In the genomic region with DNA sequence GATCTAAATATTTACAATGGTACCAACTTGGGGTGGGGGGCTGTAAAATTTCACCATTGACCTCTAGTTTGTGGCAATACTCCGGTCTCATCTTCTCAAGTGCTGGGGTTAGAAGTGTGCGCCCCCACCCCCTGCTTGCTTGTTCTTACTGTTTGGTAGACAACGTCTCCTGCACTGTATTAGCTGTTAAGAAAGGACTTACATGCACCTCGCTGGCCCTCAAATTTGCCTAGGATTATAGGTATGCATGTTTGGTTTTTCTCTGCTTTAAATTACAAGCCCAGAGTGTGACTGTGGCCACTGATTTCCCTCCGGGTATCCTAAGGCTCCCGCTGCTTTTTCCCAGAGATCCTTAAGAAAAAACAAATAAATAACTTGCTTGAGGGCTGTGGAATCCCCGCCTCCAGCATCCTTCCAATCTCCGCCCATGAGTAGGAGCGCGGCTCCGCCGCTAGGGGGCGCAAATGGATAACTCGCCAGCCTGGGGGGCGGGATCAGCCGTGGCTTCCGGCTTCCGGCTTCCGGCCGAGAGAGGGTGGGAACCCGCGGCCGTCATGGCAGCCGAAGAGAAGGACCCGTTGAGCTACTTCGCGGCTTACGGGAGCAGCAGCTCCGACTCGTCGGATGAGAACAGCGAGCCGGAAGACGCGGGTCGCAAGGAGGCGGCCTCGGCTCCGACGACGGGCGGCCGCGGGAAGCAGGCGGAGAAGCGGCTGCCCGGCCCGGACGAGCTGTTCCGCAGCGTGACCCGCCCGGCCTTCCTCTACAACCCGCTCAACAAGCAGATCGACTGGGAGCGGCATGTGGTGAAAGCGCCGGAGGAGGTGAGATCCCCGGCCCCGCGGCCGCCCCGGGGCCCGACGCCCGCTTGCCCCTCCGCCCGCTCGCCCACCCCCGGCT, we compare ENCODE assay signal across 8 mouse cellular contexts. TPM values are rescaled to one million over a fixed set of nuclear protein-coding genes. Genes with fewer than 3 reads are reported as not detected.
A peak's percentile ranks its signal among the peaks of the same experiment; 100 is the strongest.
DNase-seq lines count a peak whose midpoint lies in the region; ATAC-seq and TF ChIP-seq lines count a peak whose summit lies in the region.

2410004B18Rik (plus strand) TSS at position 510 of the 900 bp plus-strand sequence.

- peak within 1 kb of the TSS; percentile 97 for H3K9ac ChIP-seq in forebrain, embryonic 13.5 days
- H3K9ac ChIP-seq in liver, embryonic 16.5 days (ENCODE audit: low read depth, low read length) = peak within 1 kb of the TSS; percentile 88
- peak within 1 kb of the TSS; percentile 93 for H3K9ac ChIP-seq in neural tube, embryonic 12.5 days
- peak within 1 kb of the TSS; percentile 85 for H3K9ac ChIP-seq in stomach, postnatal 0 days (ENCODE audit: low read length)

- intact Hi-C loops in heart, postnatal 10 days (cut with DNase I) = loop anchor here (1.0 kb wide), 1 partner anchor 31 kb away; no protein-coding TSS in a partner anchor

- H3K4me3 ChIP-seq in forebrain, embryonic 13.5 days = peak within 1 kb of the TSS; percentile 98
- H3K4me3 ChIP-seq in liver, embryonic 16.5 days (ENCODE audit: low read depth, low read length) = peak within 1 kb of the TSS; percentile 88
- peak within 1 kb of the TSS; percentile 95 for H3K4me3 ChIP-seq in neural tube, embryonic 12.5 days
- peak within 1 kb of the TSS; percentile 88 for H3K4me3 ChIP-seq in stomach, postnatal 0 days (ENCODE audit: low read depth, low read length)

- H3K9me3 ChIP-seq in forebrain, embryonic 13.5 days (replicated peaks) = no peaks in the 10 kb centered on the region
- H3K9me3 ChIP-seq in liver, embryonic 16.5 days (replicated peaks; ENCODE audit: control insufficient read depth, low read length) = no peaks in the 10 kb centered on the region
- H3K9me3 ChIP-seq in neural tube, embryonic 12.5 days = no peaks in the 10 kb centered on the region
- no peaks in the 10 kb centered on the region for H3K9me3 ChIP-seq in stomach, postnatal 0 days (ENCODE audit: control insufficient read depth, low read length)

- H3K4me1 ChIP-seq in forebrain, embryonic 13.5 days = peaks cover 32% of the 10 kb centered on the region
- H3K4me1 ChIP-seq in liver, embryonic 16.5 days (ENCODE audit: control insufficient read depth, low read depth, low read length) = peaks cover 30% of the 10 kb centered on the region
- peaks cover 18% of the 10 kb centered on the region for H3K4me1 ChIP-seq in neural tube, embryonic 12.5 days
- 0 out of 2 replicates have a peak, but pooled peaks cover 5% of the 10 kb centered on the region for H3K4me1 ChIP-seq in stomach, postnatal 0 days (replicated peaks; ENCODE audit: control insufficient read depth, insufficient read depth)

- no peak for TF ChIP-seq EP300 in stomach, postnatal 0 days (optimal IDR thresholded peaks at IDR 0.05)

- 2% methylated on average over 59 of the region's 70 CpGs for WGBS in forebrain, embryonic 13.5 days
- WGBS in large intestine, adult 2 months = 1% methylated on average over 70 of the region's 70 CpGs
- WGBS in liver, embryonic 16.5 days (ENCODE audit: insufficient replicate concordance) = 2% methylated on average over 61 of the region's 70 CpGs
- WGBS in neural tube, embryonic 12.5 days = 1% methylated on average over 51 of the region's 70 CpGs
- WGBS in stomach, postnatal 0 days = 1% methylated on average over 47 of the region's 70 CpGs

- H3K4me2 ChIP-seq in forebrain, embryonic 13.5 days = peak within 1 kb of the TSS; percentile 83
- peak within 1 kb of the TSS; percentile 86 for H3K4me2 ChIP-seq in liver, embryonic 16.5 days (ENCODE audit: low read depth, low read length)
- peak within 1 kb of the TSS; percentile 82 for H3K4me2 ChIP-seq in neural tube, embryonic 12.5 days (replicated peaks)
- H3K4me2 ChIP-seq in stomach, postnatal 0 days (replicated peaks; ENCODE audit: low read depth) = peak within 1 kb of the TSS; percentile 78

- H3K27me3 ChIP-seq in forebrain, embryonic 13.5 days = no peaks in the 10 kb centered on the region
- no peaks in the 10 kb centered on the region for H3K27me3 ChIP-seq in liver, embryonic 16.5 days (ENCODE audit: control insufficient read depth, insufficient read depth, low read depth, low read length)
- H3K27me3 ChIP-seq in neural tube, embryonic 12.5 days (replicated peaks) = no peaks in the 10 kb centered on the region
- H3K27me3 ChIP-seq in stomach, postnatal 0 days (ENCODE audit: control insufficient read depth, insufficient read depth, low read length) = no peaks in the 10 kb centered on the region

- peaks cover 42% of the 10 kb centered on the region for H3K36me3 ChIP-seq in forebrain, embryonic 13.5 days (ENCODE audit: poor library complexity, severe bottlenecking)
- H3K36me3 ChIP-seq in liver, embryonic 16.5 days (ENCODE audit: control insufficient read depth, insufficient read depth) = peaks cover 3% of the 10 kb centered on the region
- peaks cover 20% of the 10 kb centered on the region for H3K36me3 ChIP-seq in neural tube, embryonic 12.5 days
- H3K36me3 ChIP-seq in stomach, postnatal 0 days (ENCODE audit: control insufficient read depth, insufficient read depth, low read length) = peaks cover 8% of the 10 kb centered on the region

- ATAC-seq in cerebellum, adult (ENCODE audit: insufficient number of reproducible peaks, low FRiP score, low TSS enrichment) = peak; percentile 89
- ATAC-seq in forebrain, embryonic 13.5 days = peak; percentile 97
- ATAC-seq in liver, embryonic 16.5 days (ENCODE audit: low read depth) = peak; percentile 92
- peak; percentile 93 for ATAC-seq in neural tube, embryonic 12.5 days (ENCODE audit: low FRiP score, low read depth)
- ATAC-seq in stomach, postnatal 0 days (ENCODE audit: low FRiP score, low TSS enrichment) = peak; percentile 94

- peak; percentile 89 for DNase-seq in ES-CJ7 (ENCODE audit: low read depth, low spot score)
- DNase-seq in heart, postnatal 10 days = peak; percentile 93 to 95
- DNase-seq in large intestine, adult 2 months (ENCODE audit: low read depth, low spot score) = no peak
- DNase-seq in stomach, postnatal 0 days (ENCODE audit: low spot score) = peak; percentile 97

- peak; percentile 97 for TF ChIP-seq CTCF in stomach, postnatal 0 days (IDR thresholded peaks at IDR 0.05; ENCODE audit: low read depth)

- H3K27ac ChIP-seq in forebrain, embryonic 13.5 days = peak within 1 kb of the TSS; percentile 63
- peak within 1 kb of the TSS; percentile 42; the same call in 1 of the 2 replicates for H3K27ac ChIP-seq in liver, embryonic 16.5 days (ENCODE audit: low read length)
- H3K27ac ChIP-seq in neural tube, embryonic 12.5 days = no peak within 1 kb of the TSS
- H3K27ac ChIP-seq in stomach, postnatal 0 days (replicated peaks) = peak within 1 kb of the TSS; percentile 71

RNA-seq across cellular contexts. Expression of gene 2410004B18Rik, which starts in this region (rescaled TPM):
- 62.5 and 67.0 TPM in 2 replicates for polyA plus RNA-seq in forebrain, embryonic 13.5 days (2015; fragmentation: Nextera tagmentation; extraction: Ambion mirVana)
- total RNA-seq in heart, postnatal 10 days (2021) = 10 to 100 TPM; 22.6 to 23.1 TPM
- polyA plus RNA-seq in large intestine, adult 2 months (2012; rRNA removed) = 10.9 and 14.2 TPM in 2 replicates
- 10.4 and 11.1 TPM in 2 replicates for polyA plus RNA-seq in liver, embryonic 16.5 days (2015; fragmentation: Nextera tagmentation; extraction: Ambion mirVana)
- polyA plus RNA-seq in neural tube, embryonic 12.5 days (2016; fragmentation: Nextera tagmentation; extraction: Ambion mirVana) = 64.7 and 68.2 TPM in 2 replicates
- polyA plus RNA-seq in stomach, postnatal 0 days (2015; fragmentation: Nextera tagmentation; extraction: Ambion mirVana) = 33.1 and 36.4 TPM in 2 replicates
